Mouse (Mus musculus) ES-Bruce4 (cell line): Measurements from ENCODE around the gene Mcu.

Source experiments
- CTCF ChIP-seq: IDR thresholded peaks from one replicate; pipeline ENCODE4 v1.8.1; 2011; ENCODE audit warnings: low read depth, low read length
- EP300 ChIP-seq: IDR thresholded peaks from 2 replicates; pipeline ENCODE4 v1.6.1; 2011; ENCODE audit warnings: low read depth, low read length; ENCODE audit not compliant: insufficient read depth
- POLR2A ChIP-seq: IDR thresholded peaks from one replicate; pipeline ENCODE4 v1.8.1; 2011; ENCODE audit warnings: low read length; ENCODE audit not compliant: insufficient read depth

DNA sequence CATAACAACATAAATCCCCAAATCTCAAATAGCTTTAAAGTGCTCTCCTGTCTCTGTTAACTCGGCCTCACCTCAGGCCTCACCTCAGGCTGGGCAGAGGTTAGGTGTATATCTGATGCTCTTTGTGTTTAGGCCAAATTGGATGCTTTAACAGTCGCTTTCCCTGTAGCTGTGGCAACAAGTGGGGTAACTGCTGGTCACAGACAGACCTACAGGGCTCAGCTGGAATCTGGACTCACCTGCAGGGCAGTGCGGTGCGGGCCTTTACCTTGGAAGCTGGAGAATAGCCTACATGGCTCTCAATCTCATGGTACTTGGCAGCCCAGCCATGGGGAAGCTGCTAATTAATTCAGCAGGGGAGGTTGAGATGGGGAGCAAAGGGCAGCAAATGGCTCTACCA, 149.9 kb downstream of the Mcu start:
- TF ChIP-seq POLR2A (no peak), EP300 (no peak), CTCF (no peak)
